Mouse (Mus musculus) small intestine, adult 2 months (tissue): ENCODE measurements around the gene Egflam. TPM values are rescaled to one million over a fixed set of nuclear protein-coding genes. Genes with fewer than 3 reads are reported as not detected.

Source experiments
- H3K27ac ChIP-seq: fragments of 200-500 bp; 2 replicates; pipeline ENCODE4 v1.5.1; 2012; ENCODE audit warnings: low read depth, low read length, control low read depth, inconsistent platforms; ENCODE audit not compliant: insufficient read depth
- H3K27me3 ChIP-seq: fragments of 200-500 bp; 2 replicates; pipeline ENCODE4 v1.6.1; 2012; ENCODE audit warnings: mild to moderate bottlenecking, moderate library complexity, low read length, inconsistent platforms; ENCODE audit not compliant: control insufficient read depth, insufficient read depth
- H3K36me3 ChIP-seq: fragments of 200-500 bp; 2 replicates; pipeline ENCODE4 v1.6.1; 2012; ENCODE audit warnings: mild to moderate bottlenecking, low read length, control low read depth, inconsistent platforms; ENCODE audit not compliant: control insufficient read depth, insufficient read depth
- H3K4me1 ChIP-seq: fragments of 200-500 bp; 2 replicates; pipeline ENCODE4 v1.6.1; 2012; ENCODE audit warnings: low read length, inconsistent platforms, mixed read lengths; ENCODE audit not compliant: control insufficient read depth, insufficient read depth, insufficient read length
- H3K4me3 ChIP-seq: fragments of 200-500 bp; 2 replicates; pipeline ENCODE4 v1.5.1; 2012; ENCODE audit warnings: low read depth, mild to moderate bottlenecking, control low read depth, inconsistent platforms, low read length, moderate library complexity
- CTCF ChIP-seq: fragments of 200-500 bp; IDR thresholded peaks from 2 replicates; pipeline ENCODE4 v1.5.1; 2012; ENCODE audit warnings: low read depth, mild to moderate bottlenecking, control low read depth, inconsistent platforms, low read length, moderate library complexity, mixed read lengths; ENCODE audit not compliant: insufficient replicate concordance, insufficient read length; ENCODE audit errors: extremely low read depth
- POLR2A ChIP-seq: fragments of 200-500 bp; IDR thresholded peaks from 2 replicates; pipeline ENCODE4 v1.6.1; 2012; ENCODE audit warnings: low read depth, mild to moderate bottlenecking, control low read depth, inconsistent platforms, low read length, moderate library complexity
- WGBS: fragments of 180-500 bp; shearing (Covaris S2); methylation state at CpG from one replicate; pipeline ENCODE4 v1.1.7; 2018; 5-methylcytosine and 5-hydroxymethylcytosine counted together
- polyA plus RNA-seq: library from polyadenylated mRNA; depleted of rRNA; stranded (reverse); fragments of >200 nt; gene quantifications from 2 replicates; pipeline ENCODE4 v1.2.3, GENCODE M21; 2012

Egflam gene
- polyA plus RNA-seq, 1 experiment: 1.3 TPM

DNA sequence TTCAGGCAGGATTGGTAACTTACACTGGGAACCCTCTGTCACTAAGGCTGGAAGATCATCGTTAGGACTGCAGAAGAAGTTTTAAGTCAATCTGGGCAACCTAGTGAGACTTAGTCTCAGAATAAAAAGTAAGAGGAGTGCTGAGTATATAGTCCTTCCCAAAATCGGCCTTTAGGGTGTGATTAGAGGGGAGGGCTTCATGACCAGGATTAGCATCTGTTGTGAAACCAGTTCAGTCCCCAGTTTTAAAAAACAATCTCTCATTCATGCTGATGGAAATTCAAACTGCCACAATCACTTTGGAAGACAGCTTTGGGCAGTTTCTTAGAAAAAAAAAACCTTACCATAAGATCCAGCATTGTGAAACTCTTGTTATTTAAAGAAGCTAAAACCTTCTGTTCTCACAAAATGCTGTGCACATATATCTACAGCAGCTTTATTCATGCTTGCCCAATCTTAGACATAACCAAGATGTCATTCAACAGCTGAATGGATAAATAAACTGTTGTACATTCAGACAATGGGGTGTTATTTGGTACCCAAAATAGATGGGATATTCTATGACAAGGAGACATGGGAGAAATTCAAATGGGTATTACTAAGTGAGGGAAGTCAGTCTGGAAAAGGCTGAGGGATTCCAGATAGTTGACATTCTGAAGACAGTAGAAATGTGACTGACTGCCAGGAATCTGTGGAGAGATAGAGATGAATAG lies 75.4 kb downstream of the Egflam start:
- TF ChIP-seq CTCF: no peak
- no peak for TF ChIP-seq POLR2A
- no peak overlapping the region for H3K4me3 ChIP-seq

GRCm38 (mm10) chr15:7320901-7321300 lies 77.3 kb downstream of the Egflam start:
- Histone ChIP-seq H3K4me1 (no peaks in the 10 kb centered on the region), H3K27me3 (no peaks in the 10 kb centered on the region), H3K4me3 (no peak overlapping the region), H3K36me3 (no peaks in the 10 kb centered on the region), H3K27ac (no peak overlapping the region)
- no peak for TF ChIP-seq CTCF
- TF ChIP-seq POLR2A: no peak
- WGBS: 37% methylated on average over 4 of the region's 4 CpGs

More for the DNA sequence above, 75.4 kb downstream of the Egflam start:
- Histone ChIP-seq H3K27ac (no peak overlapping the region), H3K4me1 (no peaks in the 10 kb centered on the region), H3K27me3 (no peaks in the 10 kb centered on the region), H3K36me3 (no peaks in the 10 kb centered on the region)
- WGBS: 83% methylated on average over 2 of the region's 2 CpGs

- no peak for TF ChIP-seq CTCF
- no peak for TF ChIP-seq POLR2A
- no peaks in the 10 kb centered on the region for H3K36me3 ChIP-seq
- 34% methylated on average over 9 of the region's 9 CpGs for WGBS
Observed at GRCm38 (mm10) chr15:7315539-7315938, 82.7 kb downstream of the Egflam start.

GRCm38 (mm10) chr15:7308711-7309110 lies 89.5 kb downstream of the Egflam start:
- Histone ChIP-seq H3K36me3 (no peaks in the 10 kb centered on the region), H3K27ac (no peak overlapping the region), H3K4me1 (no peaks in the 10 kb centered on the region), H3K4me3 (no peak overlapping the region), H3K27me3 (no peaks in the 10 kb centered on the region)
- 82% methylated on average over 4 of the region's 4 CpGs for WGBS
- TF ChIP-seq CTCF: no peak
- no peak for TF ChIP-seq POLR2A

More at GRCm38 (mm10) chr15:7315539-7315938, 82.7 kb downstream of the Egflam start:
- no peaks in the 10 kb centered on the region for H3K27me3 ChIP-seq
- no peak overlapping the region for H3K27ac ChIP-seq
- H3K4me1 ChIP-seq: no peaks in the 10 kb centered on the region
- H3K4me3 ChIP-seq: no peak overlapping the region

DNA sequence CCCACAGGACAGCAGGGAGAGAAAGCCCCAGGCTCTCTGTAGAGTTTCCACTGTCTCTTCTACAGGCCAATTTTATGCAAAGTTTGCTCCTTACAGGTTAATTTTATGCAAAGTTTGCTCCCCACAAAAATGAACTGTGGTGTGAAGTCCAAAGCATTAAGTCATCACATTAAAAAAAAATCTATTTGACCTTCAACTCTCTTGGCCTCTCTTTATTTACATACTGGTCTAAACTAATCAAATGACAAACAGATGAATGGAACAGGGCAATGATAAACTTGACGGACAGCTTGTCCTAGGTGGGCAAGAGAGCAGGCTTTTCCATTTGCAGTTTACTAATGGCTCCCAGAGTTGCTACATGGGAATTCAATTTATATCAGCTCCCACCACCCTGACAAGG lies 98.3 kb downstream of the Egflam start:
- Histone ChIP-seq H3K36me3 (no peaks in the 10 kb centered on the region), H3K27me3 (no peaks in the 10 kb centered on the region), H3K27ac (no peak overlapping the region), H3K4me3 (no peak overlapping the region), H3K4me1 (no peaks in the 10 kb centered on the region)
- TF ChIP-seq POLR2A (no peak), CTCF (no peak)
- WGBS: 57% methylated on average over 1 of the region's 1 CpGs

DNA sequence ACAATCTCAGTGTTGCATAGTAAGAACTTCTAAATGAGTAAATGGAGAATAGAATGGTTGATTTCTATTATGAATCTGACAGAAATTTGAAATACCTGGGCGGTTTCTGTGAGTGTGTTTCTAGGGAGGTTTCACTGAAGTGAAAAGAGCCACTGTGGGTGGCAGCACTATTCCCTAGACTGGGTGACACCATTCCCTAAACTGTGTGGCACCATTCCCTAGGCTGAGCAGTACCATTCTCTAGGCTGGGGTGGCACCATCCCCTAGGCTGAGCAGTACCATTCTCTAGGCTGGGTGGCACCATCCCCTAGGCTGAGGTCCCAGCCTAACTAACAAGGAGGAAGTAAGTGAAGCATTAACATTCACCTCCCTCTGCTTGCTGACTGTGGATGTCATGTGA lies 103.0 kb downstream of the Egflam start:
- H3K4me1 ChIP-seq: no peaks in the 10 kb centered on the region

DNA sequence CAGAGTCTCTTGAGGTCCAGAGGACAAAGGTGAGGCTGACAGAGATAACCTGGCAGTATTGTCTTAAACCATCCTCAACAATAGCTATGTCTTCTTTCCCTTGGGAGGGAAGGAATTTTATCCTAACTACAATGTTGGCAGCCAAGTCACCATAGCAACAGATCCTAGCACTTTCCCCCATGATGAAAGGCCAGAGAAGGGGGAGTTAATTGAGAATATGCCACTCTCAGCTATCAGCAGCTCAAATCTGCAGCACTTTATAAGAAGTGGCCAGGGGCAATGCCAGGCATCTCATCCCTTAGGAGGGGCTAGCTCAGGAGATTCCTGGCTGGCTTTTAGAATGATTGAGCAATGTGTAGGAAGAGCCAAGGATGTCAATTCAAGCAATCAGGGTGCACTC lies 105.3 kb downstream of the Egflam start:
- no peak overlapping the region for H3K4me3 ChIP-seq
- TF ChIP-seq CTCF: no peak
- TF ChIP-seq POLR2A: no peak
- no peaks in the 10 kb centered on the region for H3K4me1 ChIP-seq
- no peak overlapping the region for H3K27ac ChIP-seq
- H3K27me3 ChIP-seq: no peaks in the 10 kb centered on the region
- no peaks in the 10 kb centered on the region for H3K36me3 ChIP-seq

More for the DNA sequence above, 103.0 kb downstream of the Egflam start:
- H3K27ac ChIP-seq: no peak overlapping the region
- WGBS: 98% methylated on average over 1 of the region's 1 CpGs
- no peak overlapping the region for H3K4me3 ChIP-seq
- H3K36me3 ChIP-seq: no peaks in the 10 kb centered on the region
- no peaks in the 10 kb centered on the region for H3K27me3 ChIP-seq
- no peak for TF ChIP-seq POLR2A
- TF ChIP-seq CTCF: no peak
